Mouse (Mus musculus): ENCODE data around the gene Insig1.
A peak's percentile ranks its signal among the peaks of the same experiment; 100 is the strongest.

Gene Insig1

DNA sequence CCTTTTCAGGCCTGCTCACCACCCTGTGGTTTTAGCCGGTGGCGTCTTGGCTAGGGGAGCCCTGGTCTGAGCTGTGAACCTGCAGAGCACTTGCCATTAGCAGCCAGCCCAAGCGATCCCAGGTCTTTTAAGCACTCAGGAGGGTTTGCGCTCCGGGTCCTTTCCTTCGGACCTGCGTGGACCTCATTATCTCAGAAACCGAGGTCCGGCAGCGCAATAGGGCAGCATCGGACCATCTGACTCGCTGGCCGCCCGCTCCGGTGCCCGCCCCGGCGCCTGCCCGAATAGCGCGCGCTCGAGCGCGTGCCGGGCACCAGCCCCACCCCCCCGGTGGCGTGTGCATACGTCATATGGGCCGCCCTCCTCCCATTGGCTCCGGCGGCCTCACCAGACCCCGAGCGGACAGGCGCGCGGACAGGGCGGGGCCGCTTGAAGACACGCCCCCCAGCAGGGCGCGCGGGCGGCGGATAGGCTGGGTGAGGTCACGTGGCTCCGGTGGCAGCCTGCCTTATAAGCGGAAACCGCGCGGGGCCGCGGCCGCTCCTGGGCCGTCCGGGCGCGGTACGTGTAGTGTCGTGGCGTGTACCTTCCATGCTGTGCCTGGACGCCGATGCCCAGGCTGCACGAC is at the start of gene Insig1:
Gene Insig1 (plus strand): TSS at position 536 of the 628 bp plus-strand sequence.
- DNase-seq (ENCODE audit: low read depth, low spot score): peak; percentile 97

DNA sequence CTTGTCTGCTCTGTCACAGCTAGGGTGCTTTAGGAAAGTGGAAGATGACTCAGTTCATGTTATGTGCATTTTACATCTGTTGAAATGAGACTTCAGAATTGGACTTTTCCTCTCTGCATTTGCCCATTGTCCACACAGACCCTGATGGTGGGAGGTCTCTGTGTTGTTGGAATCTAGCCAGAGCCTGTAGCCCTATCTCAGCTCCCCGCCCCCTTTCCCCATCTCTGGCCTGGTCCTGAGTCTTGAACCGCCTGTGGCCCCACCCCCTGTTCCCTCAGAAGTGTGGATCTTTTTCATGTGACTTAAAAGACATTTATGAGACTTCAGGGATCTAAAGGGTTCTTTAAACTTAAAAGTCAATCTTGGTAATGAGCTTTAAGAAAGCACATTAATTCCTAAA is 47.7 kb upstream of the Insig1 start:
- DNase-seq (ENCODE audit: low read depth, low spot score): no peak

DNA sequence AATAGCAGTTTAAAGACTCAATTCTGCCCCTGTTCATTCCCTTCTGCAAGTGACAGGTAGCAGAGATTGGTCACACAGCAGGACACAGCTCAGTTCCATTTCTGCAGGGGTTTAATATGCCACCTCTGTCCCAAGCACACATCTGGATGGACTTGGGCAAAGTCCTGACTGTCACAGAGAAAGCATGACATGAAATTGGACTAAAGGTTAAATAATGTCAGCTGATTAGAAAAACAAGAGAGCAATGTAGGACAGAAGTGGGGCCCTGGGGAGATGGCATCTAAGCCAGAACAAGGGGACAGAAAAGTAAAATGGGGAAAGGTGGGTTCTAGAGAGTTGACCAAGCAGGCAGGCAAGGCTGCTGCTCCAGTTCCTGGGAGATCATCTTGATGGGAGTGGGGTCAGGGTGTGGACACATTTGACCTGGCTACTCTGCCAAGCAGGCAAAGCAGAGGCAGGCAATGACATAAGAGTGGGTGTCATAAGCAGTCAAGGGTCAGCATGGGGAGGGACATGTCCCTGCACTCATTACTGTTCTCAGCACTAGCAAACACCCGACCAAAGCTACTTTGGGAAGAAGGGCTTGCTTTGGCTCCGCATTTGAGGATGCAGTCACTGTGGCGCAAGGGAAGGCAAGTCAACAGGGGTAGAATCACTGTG is 39.5 kb upstream of the Insig1 start:
- no peak for DNase-seq (ENCODE audit: low read depth, low spot score)

DNA sequence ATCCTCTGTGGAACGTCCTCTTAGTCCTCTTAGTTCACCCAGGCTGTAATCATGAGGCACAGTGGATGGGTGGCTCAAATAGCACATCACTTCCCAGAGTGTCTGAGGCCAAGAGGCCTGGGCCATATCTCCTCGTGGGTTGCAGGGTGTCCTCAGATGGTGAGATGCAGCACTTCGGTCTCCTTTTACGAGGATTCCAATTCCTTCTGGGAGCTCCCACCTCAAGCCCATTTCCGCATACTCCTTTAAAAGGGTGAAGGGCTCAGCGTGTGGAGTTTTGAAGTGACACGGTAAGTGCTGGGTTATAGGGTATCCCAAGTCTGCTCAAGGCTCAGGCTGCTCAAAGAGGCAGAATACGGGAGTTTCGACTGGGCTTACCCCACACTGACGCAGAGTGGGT is 38.3 kb upstream of the Insig1 start:
- DNase-seq (ENCODE audit: low read depth, low spot score): no peak

DNA sequence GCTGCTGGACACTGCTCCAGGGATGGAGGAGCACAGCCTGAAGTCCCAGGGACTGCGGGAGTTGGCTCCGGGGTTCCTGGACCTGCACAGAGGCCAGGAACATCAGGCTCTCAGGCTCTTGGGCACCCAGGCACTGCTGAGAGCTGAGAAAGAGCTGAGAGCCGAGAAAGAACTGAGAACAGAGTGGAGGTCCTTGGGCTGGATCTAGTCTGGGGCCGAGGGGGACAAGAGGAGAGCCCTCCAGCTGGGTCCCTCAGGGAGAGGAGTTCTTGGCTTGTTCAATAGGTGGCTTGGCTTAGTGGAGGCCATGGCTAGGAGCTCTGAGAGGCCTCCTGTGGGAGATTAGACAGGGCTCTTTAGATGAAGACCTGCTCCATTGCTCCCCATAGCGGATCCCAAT is 37.9 kb upstream of the Insig1 start:
- no peak for DNase-seq (ENCODE audit: low read depth, low spot score)

DNA sequence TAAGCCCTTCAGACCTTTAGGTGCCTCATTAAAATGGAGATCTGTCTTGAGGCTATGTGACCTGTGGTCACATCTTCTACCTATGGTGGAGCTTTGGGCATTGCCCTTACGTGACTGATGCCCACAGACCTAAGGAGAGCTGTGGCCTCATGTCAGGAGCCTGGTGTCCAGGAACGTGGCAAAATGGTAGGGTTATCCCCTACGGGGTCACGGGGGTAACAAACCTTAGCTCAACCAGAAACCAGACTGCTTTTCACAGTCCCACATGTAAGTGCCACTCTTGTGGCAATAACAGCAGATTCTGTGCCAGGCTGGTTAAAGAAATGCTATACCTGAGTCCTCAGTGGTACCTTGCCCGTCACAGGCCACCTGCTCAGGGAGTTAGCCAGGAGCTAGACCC is 37.3 kb upstream of the Insig1 start:
- DNase-seq (ENCODE audit: low read depth, low spot score): no peak

DNA sequence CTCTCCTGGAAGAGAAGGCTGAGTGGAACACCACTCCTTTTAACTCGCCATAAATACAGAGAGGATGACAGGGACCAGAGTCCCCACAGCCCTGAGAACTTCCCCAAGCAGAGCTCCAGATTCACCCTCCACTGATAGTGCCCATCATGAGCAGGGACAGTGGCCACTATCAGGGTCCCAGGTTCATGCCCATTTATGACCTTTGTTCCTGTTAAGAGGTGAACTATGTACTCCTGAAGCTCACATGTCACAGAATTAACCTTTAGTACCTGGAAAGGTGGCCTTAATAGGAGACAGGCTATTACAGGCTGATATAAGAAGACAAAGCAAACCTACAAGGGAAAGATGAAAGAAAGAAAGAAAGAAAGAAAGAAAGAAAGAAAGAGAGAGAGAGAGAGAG is 35.2 kb upstream of the Insig1 start:
- no peak for DNase-seq (ENCODE audit: low read depth, low spot score)

DNA sequence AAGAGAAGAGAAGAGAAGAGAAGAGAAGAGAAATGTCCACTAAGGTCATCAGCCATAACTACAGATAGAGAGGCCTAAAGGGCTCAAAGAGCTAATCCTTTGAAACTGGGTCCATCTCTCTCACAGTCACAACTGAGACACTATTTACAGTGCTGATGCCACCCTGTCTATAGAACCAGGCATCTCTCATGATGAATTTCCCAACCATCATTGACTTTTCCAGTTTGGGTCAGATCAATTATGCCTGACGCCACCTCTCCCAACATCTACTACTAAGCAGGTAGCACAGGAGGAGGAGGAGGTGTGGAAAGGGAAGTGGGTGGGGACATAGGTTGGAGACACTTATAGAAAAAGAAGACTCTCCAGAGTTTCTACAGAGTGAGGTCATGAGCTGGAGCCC is 34.6 kb upstream of the Insig1 start:
- DNase-seq (ENCODE audit: low read depth, low spot score): no peak

DNA sequence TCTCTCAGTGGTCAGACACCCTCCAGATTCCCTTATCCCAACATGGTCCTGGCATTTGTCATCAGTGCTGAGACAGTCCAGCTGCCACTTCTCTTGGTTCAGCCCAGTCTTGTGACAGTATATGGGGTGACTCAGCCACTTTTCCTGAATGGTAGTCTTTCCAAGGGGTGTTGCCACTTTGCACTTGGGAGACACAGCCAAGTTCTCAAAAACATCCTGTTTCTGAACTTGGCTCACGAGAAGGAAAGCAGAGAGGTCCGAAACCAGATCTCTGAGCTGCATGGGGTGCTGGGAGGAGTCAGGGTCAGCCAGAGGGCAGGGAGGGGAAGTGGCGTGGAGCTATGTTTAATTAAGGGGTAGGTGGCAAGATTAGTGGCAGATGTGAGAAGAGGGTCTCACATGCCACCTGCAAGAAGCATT is 34.0 kb upstream of the Insig1 start:
- DNase-seq (ENCODE audit: low read depth, low spot score): no peak

DNA sequence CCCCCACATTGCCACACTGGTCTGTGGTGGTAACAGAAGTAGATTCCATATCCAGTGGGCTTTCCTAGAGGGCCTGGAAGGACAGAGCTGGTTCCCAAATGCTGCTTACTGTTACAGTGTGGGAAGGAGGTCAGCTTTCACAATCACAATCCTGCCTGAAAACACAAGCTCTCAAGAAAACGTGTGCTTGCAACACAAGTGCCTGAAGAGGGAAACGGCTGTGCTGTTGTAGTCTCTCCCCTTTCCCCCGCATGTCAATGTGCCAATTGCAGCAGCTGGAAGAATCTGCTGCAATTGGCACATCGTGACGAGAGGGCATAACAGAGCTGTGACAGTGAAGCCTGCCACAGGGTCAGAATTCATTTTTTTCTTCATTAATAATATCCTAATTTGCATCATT is 33.5 kb upstream of the Insig1 start:
- DNase-seq (ENCODE audit: low read depth, low spot score): no peak

DNA sequence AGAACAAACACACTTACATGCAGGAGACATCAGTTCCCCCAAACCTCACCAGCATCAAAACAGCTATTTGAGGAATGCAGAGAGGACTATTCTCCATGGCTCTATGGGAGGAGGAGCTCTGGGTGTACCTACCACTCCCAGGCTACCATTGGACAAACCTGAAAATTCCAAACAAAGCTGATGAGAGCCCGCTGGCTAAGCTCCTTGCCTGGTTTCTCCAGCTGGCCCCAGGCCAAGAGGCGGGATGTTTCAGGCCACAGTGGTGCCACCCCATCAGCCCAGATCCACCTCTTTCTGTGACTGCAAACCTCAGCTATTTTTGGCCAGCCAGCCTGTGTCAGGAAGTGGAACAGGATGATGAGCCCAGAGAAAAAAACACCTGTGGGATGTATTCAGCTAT is 33.0 kb upstream of the Insig1 start:
- no peak for DNase-seq (ENCODE audit: low read depth, low spot score)

DNA sequence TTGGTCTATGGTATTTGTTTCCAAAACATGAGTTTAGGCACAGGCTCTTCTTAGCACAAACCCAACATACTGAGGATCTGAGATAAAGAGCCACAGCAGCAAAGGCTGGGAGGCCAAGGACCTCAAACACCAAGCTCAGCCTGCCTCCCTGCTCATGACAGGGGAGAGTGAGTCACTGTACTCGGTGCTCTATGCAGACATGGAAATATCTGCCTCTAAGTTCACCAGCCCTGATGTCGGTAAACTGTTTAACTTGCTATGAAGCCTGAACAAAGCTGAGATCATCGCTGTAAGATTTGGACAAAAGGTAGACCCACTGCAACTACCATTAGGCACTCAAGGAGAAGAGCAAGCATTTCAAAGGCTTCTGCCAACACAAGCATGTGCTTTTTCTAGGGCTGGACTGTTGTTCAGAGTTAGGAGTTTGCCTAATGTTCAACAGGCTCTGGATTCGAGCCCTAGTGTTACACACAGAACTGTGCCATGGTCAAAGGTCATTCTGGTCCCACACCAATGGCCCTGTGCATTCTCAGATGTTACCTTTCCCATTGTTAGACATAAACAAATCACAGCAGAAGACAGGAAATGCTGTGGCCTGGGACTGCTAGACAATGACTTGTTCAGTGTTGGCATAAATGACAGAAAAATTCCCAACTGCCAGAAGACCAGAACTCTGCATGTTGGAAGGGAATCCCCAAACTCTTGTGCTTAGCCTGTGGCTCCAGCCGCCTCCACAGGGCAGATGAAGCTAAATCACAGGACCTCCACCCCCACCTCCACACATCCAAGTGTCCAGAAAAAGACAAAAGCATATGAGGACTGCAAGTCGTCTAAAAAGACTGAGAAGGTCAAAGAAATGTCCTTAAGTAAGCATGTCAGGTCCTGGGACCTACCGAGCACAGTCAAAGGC is 31.2 kb upstream of the Insig1 start:
- no peak for DNase-seq (ENCODE audit: low read depth, low spot score)

DNA sequence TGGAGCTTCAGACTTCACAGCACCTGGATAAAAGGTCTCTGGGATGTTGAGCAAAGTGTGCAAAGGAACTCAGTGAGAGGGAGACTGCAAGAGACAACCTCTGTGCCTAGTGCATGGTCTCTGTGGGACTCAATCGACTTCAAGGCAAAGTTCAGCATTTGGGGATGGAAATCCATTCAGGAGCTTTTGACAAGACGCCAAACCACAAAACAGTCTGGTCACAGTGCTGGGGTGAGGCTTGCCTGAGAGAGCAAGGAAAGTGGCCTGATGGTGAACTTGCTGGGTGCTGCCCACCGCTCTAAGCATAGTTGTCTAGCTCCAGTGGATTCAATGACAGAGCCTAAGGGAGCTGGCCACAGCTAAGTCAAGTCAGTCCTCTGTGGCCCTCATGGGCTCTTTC is 30.4 kb upstream of the Insig1 start:
- no peak for DNase-seq (ENCODE audit: low read depth, low spot score)

DNA sequence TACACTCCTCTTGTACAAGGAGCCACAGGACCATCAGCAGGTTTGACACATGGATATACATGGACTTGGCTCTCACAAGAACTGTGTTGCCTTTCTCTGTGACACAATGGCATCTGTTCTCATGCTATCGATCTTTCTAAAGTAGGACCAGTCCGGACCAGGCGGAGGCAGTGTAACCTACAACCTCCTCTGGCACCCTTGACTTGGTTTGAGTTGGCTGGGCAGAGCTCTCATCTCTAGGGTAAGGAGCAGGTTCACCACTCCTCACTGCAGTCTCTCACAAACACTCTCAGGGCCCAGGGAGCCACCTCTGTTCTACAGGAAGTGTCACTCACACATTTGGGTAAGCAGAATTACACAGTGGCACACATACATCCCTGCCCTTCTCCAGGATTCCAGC is 29.1 kb upstream of the Insig1 start:
- no peak for DNase-seq (ENCODE audit: low read depth, low spot score)

DNA sequence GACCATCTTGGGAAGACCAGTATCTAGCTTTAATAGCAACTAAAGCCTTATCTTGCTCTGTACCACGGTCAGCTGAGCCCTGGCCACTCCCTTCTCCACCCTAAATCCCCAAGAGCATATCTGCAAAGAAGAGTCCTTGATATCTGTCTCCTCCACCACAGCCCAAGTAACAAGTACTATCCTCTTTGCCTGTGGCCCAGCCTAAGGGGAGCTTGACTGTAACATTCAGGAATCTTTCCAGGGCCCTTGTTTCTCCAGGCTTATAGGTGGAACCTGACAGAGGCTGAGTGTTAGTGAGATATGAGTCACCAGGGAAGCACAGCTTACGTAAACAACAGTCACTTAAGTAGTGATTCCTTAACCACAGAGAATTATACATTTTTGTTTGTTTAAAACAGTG is 28.4 kb upstream of the Insig1 start:
- no peak for DNase-seq (ENCODE audit: low read depth, low spot score)

DNA sequence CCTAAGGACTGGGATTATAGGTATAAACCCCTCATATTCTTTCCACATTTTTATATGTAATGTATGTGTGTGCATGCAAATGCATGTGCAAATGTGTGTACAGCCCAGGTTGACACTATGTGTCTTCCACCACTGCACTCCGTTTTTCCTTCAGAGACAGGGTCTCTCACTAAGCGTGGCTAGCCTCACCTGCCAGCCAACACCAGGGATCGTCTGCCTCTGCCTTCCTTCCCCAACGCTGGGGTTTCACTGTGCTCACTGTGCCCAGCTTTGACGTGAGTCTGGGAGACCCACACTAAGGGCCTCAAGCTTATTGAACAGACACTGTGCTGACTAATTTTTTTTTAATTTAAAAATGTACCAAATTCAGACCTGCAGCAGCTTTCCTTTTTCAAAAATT is 27.8 kb upstream of the Insig1 start:
- no peak for DNase-seq (ENCODE audit: low read depth, low spot score)

DNA sequence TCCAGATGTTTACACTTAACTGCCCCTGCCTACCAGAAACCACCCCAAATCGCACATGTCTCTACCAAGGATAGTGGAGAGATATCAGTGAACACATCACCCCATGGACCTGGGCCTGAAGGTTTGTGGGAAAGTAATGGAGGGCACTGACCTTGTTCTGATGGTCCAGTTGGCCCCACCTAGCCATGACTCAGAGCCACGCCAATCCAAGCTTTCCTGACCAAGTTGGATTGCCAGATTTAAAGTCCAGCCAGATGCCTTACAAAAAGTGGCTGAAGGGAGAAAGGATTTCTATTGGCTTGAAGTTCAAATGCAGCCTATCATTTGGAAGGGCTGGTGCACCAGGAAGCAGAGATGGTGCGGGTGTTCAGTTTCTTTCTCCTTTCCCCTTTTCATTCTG is 24.2 kb upstream of the Insig1 start:
- DNase-seq (ENCODE audit: low read depth, low spot score): no peak

DNA sequence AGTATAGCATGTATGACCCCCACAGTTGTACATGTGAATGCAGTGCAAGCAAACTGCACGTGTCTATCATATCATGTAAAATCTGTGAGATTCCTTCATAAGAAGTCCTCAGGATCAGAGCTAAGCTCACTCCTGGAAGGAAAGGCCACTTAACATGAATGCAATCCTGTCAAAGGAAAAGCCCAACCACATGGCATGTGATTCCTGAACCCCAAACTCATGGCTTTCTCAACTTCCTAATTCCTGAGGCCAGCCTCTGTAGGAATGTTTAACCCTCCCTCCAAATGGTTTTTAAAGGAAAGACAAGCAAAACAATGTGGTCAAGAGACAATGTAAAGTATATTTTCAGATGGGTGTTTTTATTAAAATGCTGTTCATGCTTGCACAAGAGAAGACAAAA is 23.2 kb upstream of the Insig1 start:
- no peak for DNase-seq (ENCODE audit: low read depth, low spot score)

DNA sequence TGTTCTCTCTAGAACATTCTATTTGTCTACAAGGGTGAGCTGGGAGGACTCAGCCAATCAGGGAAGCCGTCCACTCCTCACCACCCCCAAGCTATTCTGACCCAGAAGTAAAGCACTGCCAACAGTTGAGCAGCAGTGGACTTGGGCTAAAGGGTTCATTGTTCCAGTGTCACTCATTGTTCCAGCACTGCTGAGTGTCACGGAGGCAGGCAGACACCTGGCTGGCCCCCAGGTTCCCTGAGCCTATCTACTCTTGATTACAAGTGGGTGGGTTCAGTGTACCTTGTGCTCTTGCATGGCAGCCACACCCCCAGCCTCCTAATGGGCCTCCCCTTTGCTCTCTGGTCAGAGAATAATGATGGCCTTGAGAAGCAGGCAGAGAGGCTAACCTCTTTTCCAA is 15.7 kb upstream of the Insig1 start:
- no peak for DNase-seq (ENCODE audit: low read depth, low spot score)

DNA sequence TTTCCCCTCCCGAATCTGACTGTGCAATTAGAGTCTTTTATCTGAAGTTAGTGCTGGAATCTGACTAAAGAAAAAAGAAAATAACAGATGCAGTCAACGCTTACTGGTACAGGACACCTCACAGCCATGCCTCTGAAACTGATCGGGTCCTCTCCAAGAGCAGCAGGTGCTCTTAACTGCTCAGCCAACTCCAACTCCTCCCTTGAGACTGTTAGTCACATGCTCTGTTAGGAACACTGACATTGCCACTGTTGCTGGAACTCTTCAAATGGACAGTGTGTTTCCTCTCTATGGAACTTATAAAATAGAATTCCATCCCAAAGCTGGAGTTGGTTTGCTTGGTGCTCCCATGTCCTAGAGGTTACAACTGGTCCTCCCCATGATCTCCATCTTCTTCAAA is 14.3 kb upstream of the Insig1 start:
- no peak for DNase-seq (ENCODE audit: low read depth, low spot score)

DNA sequence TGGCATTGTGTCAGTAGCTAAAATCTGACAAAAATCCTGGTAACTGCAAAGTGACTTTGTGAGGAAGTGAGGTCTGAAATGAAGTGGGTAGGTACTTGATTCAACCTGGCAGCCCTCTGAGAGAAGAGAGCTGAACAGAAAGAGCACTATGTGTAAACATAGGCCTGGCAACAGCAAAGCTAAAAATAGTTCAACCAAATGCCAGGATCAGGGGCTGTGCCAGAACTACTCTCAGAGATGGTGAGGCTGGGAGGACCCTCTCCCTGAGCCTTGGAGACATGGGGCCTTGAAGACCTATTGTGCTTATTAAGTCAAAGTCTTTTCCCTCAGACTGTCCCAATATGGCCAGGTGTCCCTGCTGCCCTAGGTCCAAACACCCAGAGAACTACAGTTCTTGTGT is 10.7 kb upstream of the Insig1 start:
- DNase-seq (ENCODE audit: low read depth, low spot score): no peak

DNA sequence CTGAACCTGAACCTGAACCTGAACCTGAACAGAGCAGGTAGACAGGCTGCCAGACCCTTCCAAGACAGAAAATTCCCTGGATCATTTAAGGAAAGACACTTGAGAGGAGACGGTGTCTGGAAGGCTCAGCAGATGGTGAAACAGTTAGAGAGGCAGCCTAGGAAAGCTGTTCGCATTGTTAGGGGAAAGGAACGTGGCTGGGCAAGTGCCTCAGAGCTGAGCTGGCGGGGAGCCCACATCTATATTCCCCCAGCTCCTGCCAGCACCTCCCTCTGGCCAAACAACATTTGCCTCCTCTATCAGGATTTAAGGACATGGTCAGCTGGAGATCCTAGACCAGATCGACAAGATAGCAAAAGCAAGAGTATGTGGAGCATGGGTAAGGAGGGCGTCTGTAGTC is 10.2 kb upstream of the Insig1 start:
- no peak for DNase-seq (ENCODE audit: low read depth, low spot score)

All from CD4-positive helper T cell, adult 2 months (primary cell).